Mouse (Mus musculus): ENCODE data around the gene Olfr1034. TPM values are rescaled to one million over a fixed set of nuclear protein-coding genes. Genes with fewer than 3 reads are reported as not detected.
"Not testable (repeated sequence)": the region's sequence is repeated elsewhere in the genome, so short reads cannot be mapped to it uniquely, and the experiment has no call there.

The Olfr1034 gene
- total RNA-seq (2021), result under 1 TPM; 0.10 to 0.29 TPM
- long read RNA-seq, experiment 1, result 0 reads
- long read RNA-seq, experiment 2, result 0 reads

DNA sequence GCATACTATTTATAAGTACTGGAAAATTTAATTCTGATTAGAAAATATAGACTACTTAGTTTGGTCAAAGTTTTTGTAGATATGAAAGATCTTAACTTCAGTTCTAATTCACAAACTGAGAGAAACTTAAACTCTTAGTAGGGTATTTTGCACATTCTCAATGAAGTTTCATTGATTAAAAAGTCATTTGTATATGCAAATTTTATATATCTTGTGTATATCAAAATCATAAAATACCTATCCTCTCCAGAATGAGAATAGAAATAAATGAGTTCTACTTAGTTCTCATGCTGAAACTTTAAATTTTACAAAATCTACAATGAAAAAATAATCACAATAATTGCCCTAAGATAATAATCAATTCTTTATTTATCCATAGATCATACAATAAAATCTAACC, at the start of gene Olfr1034:
TSS of gene Olfr1034 (plus strand) at position 301 of the 400 bp plus-strand sequence.
- intact Hi-C loops (cut with DNase I), result no loop called here

DNA sequence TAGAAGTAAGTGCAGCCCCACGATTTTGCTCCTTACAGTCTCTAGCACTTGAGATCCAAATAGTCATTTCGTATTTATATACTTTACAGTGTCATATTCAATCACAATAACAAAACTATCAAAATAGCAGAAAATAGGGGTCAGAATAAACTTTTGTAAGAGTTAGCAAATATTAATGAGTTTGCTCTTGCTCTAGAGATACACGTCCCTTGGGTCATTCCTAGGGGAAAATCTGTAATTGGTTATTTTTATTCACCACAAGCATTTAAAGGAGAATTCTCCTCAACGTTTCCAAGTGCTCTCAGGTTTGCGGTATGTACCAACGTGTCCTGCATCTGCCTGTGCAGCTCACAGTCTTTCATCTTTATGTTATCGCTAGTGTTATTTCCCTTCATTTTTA, 40.4 kb upstream of the Olfr1034 start, which contains the start of gene Olfr1032:
TSS of gene Olfr1032 (plus strand) at position 301 of the 400 bp plus-strand sequence.
- intact Hi-C loops (cut with DNase I), result no loop called here
- DNase-seq, result no peak

More for the DNA sequence above, at the start of gene Olfr1034:
- no peak for DNase-seq

DNA sequence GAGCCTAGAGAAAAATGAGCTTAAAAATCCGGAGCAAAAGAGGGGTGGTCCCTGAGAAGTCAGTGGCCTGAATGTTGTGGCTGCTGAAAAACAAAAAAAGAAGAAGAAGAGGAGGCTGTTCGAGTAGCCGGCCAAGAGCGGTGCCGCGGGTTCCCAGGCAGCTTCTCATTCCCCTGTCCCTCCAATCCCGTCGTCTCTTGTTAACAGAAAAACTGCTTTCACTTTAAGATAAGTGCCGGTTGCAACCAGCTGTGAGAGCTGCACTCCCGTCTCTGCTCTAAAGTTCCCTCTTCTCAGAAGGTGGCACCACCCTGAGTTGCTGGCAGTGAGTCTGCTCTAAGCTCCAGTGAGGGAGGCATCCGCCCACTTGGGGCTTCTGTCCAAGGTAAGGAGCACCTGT, 25.3 kb upstream of the Olfr1034 start, which contains the start of gene Olfr1033:
TSS of gene Olfr1033 (plus strand) at position 228 of the 400 bp plus-strand sequence.
- intact Hi-C loops (cut with DNase I), result not testable (repeated sequence)

DNA sequence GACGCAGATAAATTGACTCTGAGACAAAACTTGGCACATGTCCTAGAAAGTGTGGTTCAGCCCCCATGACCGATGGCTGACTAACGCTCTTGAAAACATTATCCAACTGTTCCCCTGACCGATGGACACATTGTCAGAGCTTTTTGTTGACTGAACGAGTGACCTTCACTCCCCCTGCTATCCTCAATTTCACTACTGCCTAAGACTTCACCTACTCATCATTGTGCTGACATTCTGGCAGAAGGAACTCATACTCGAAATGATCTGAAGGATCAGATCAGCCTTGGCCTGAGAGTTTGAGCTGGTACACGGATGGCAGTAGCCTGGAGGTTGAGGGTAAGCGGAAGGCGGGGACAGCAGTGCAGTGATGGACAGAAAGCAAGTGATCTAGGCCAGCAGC, 24.1 kb upstream of the Olfr1034 start:
- intact Hi-C loops (cut with DNase I); DNase-seq: not testable (repeated sequence)

More for the DNA sequence above, 25.3 kb upstream of the Olfr1034 start, which contains the start of gene Olfr1033:
- peak; percentile 20 to 23 for DNase-seq

DNA sequence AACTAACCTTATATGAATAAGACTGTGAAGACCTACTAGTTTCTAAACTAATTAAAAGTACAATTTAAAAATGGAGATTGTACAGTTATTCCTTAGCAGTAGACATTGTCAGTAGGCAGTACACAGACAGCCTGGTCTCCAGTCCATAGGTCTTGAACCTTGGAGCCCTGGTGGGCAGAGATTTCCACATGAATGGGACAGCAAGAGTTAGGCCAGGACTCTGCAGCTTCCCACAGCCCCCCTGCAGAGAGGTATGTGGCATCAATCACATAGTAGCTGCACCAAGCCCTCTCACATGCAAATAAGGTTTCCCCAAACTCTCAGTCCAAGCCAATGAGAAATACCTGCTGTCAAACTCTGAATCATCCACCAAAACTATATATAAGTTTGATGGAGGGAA, 5.1 kb downstream of the Olfr1034 start:
- DNase-seq; intact Hi-C loops (cut with DNase I): not testable (repeated sequence)

DNA sequence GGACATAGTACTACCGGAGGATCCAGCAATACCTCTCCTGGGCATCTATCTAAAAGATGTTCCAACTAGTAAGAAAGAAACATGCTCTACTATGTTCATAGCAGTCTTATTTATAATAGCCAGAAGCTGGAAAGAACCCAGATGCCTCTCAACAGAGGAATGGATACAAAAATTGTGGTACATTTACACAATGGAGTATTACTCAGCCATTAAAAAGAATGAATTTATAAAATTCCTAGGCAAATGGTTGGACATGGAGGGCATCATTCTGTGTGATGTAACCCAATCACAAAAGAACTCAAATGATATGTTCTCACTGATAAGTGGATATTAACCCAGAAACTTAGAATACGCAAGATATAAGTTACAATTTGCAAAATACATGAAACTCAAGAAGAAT, 18.1 kb downstream of the Olfr1034 start:
- intact Hi-C loops (cut with DNase I); DNase-seq: not testable (repeated sequence)

DNA sequence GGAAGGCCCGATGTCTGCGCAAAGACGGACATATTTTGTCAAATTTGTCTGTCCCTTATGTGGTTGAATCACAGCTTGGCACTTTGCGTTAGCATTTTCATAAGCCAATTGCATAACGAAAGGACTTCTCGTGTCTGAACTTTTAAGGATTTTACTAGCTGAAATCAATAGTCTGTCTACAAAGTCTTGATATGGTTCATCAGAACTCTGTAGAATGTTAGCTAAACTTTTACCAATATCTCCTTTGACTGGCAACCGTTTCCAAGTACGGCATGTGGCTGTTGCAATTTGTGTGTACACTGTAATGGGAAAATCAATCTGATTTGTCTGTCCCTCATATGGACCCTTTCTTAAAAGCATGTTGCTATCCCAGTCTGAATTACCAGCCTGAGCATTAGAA, 24.5 kb downstream of the Olfr1034 start:
- intact Hi-C loops (cut with DNase I), result no loop called here
- no peak for DNase-seq

DNA sequence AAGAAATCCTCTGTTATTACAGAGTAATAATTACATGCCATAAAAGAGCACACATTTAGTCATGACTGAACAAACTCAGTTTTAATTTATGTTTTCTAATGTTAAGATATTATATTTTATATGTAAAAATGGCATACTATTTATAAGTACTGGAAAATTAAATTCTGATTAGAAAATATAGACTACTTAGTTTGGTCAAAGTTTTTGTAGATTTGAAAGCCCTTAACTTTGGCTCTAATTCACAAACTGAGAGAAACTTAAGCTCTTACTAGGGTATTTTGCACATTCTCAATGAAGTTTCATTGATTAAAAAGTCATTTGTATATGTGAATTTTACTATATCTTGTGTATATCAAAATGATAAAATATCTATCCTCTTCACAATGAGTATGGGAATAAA, 28.0 kb downstream of the Olfr1034 start, which contains the start of gene Olfr1036:
TSS of gene Olfr1036 (plus strand) at position 301 of the 400 bp plus-strand sequence.
- DNase-seq; intact Hi-C loops (cut with DNase I): not testable (repeated sequence)

DNA sequence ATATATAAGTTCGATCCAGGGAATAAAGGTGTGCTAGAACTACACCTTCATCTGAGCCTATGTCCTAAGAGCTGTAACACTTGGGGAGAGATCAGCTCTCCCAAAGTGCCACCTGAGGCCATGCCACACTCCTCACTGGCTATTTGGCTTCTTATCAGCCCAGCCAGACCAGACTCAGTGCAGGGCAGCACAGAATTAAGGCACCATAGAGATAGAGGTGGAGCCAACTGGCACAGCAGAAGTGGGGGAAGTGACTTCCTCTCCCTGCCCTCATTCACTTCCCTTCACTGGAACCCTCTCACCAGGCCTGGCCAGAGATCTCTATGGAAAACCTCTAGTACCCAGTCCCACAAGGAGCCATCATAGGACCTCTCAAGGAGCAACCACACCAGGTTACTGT, 34.8 kb downstream of the Olfr1034 start:
- intact Hi-C loops (cut with DNase I), result not testable (repeated sequence)

DNA sequence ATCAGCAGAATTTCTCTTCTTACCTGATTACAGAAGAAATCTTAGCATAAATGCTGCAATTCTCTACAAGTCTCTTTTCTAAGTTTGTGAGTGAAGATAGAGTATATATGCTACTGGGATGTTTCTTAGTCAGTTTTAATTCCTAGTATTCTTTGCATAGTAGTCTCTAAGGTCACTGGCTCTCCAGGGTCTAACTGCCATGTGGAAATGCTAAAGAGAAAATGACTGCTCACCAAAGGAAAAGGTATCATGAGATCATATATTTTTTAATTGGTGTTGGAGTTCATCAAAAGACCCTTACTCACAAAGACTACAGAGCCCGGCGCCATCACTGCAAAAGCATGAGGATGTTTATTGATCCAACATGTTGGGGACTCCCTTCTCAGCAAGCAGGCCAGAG, 41.6 kb downstream of the Olfr1034 start, which contains the start of gene Olfr1037:
TSS of gene Olfr1037 (minus strand) at position 101 of the 400 bp plus-strand sequence.
- intact Hi-C loops (cut with DNase I), result no loop called here

More for the DNA sequence above, 34.8 kb downstream of the Olfr1034 start:
- not testable (repeated sequence) for DNase-seq

More for the DNA sequence above, 41.6 kb downstream of the Olfr1034 start, which contains the start of gene Olfr1037:
- no peak for DNase-seq

Other genes with a start within 250 kb of the Olfr1034 start
- not detected for gene Olfr1016, start 243.3 kb upstream of the Olfr1034 start, total RNA-seq (2021)
- not detected for gene Olfr1018, start 227.4 kb upstream of the Olfr1034 start, total RNA-seq (2021)
- gene Olfr1019, start 200.4 kb upstream of the Olfr1034 start, total RNA-seq (2021), result not detected
- not detected for gene Olfr1020, start 198.8 kb upstream of the Olfr1034 start, total RNA-seq (2021)
- not detected for gene Olfr1022, start 177.3 kb upstream of the Olfr1034 start, total RNA-seq (2021)
- gene Olfr1023, start 160.2 kb upstream of the Olfr1034 start, total RNA-seq (2021), result not detected
- gene Olfr1024, start 140.8 kb upstream of the Olfr1034 start, total RNA-seq (2021), result not detected
- gene Olfr1025-ps1, start 130.7 kb upstream of the Olfr1034 start, total RNA-seq (2021), result not detected
- not detected for gene Olfr1026, start 124.3 kb upstream of the Olfr1034 start, total RNA-seq (2021)
- gene Olfr1028, start 95.4 kb upstream of the Olfr1034 start, total RNA-seq (2021), result not detected
- not detected for gene Olfr1029, start 72.0 kb upstream of the Olfr1034 start, total RNA-seq (2021)
- gene Olfr1030, start 66.6 kb upstream of the Olfr1034 start, total RNA-seq (2021), result not detected
- gene Olfr1031, start 55.6 kb upstream of the Olfr1034 start, total RNA-seq (2021), result not detected
- gene Olfr1032, start 40.3 kb upstream of the Olfr1034 start, total RNA-seq (2021), result not detected
- gene Olfr1033, start 25.2 kb upstream of the Olfr1034 start, total RNA-seq (2021), result 1 to 10 TPM; 3.4 to 7.1 TPM
- not detected for gene Olfr1036, start 28.1 kb downstream of the Olfr1034 start, total RNA-seq (2021)
- gene Olfr1037, start 41.5 kb downstream of the Olfr1034 start, total RNA-seq (2021), result not detected
- gene Olfr1039, start 90.1 kb downstream of the Olfr1034 start, total RNA-seq (2021), result not detected
- not detected for gene Olfr1040, start 100.9 kb downstream of the Olfr1034 start, total RNA-seq (2021)
- not detected for gene Olfr1042, start 116.0 kb downstream of the Olfr1034 start, total RNA-seq (2021)
- not detected for gene Olfr1043, start 121.7 kb downstream of the Olfr1034 start, total RNA-seq (2021)
- gene Olfr1044, start 132.0 kb downstream of the Olfr1034 start, total RNA-seq (2021), result not detected
- not detected for gene Olfr52, start 139.8 kb downstream of the Olfr1034 start, total RNA-seq (2021)
- not detected for gene Olfr1045, start 157.1 kb downstream of the Olfr1034 start, total RNA-seq (2021)
- not detected for gene Olfr1046, start 173.5 kb downstream of the Olfr1034 start, total RNA-seq (2021)
- not detected for gene Olfr1047, start 185.5 kb downstream of the Olfr1034 start, total RNA-seq (2021)
- gene Olfr1048, start 194.4 kb downstream of the Olfr1034 start, total RNA-seq (2021), result not detected
- not detected for gene Olfr1049, start 212.5 kb downstream of the Olfr1034 start, total RNA-seq (2021)
- not detected for gene Olfr1051, start 233.2 kb downstream of the Olfr1034 start, total RNA-seq (2021)
- not detected for gene Olfr1052, start 246.6 kb downstream of the Olfr1034 start, total RNA-seq (2021)

All from heart, postnatal 14 days (tissue).